Mouse (Mus musculus): ENCODE measurements at regions not wholly inside any gene's neighbourhood (a gene's known extent, or its start where the extent isn't known, plus 50 kb on each side); places are given as distances from the start of the nearest gene placed in this dataset.
A peak's percentile ranks its signal among the peaks of the same experiment; 100 is the strongest.

DNA sequence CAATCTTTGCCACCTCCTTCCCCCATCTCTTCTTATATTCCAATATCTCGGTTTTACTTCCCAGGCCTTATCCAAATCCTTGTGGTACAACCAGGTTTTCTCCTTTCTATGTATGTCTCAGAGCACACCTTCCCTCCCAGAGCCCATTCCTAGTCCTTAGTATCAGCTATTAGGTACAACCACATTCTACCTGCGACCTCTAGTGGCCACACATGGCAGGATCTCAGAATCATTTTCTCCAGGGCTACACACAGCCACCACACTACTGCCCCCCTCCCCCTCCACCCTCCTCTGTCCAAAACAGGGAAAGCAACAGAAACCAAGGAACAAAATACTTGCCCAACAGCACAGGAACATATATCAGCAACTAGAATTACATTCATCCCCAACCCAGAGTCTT lies 898.2 kb upstream of the B3galt2 start:
- TF ChIP-seq CTCF (IDR thresholded peaks at IDR 0.05; ENCODE audit: control insufficient read depth, insufficient read depth, insufficient replicate concordance, low read depth, low read length) (peak; percentile 24; the same call in 1 of the 2 replicates), POLR2A (IDR thresholded peaks at IDR 0.05; ENCODE audit: control insufficient read depth, low read depth, low read length) (no peak)

Data from testis, adult 2 months (tissue).